27 mouse cellular contexts compared by ENCODE assay signal in genomic region chr2:143306571-143306925, GRCm38 (mm10).
A peak's percentile ranks its signal among the peaks of the same experiment; 100 is the strongest.
DNase-seq lines count a peak whose midpoint lies in the region; ATAC-seq lines count a peak whose summit lies in the region.
"Had no signal": no experiment of that assay in that cellular context is flagged by ENCODE, and none has a peak within 500 bp of the region (broad histone marks: within the 10 kb centered on the region; RNA-seq: fewer than 3 reads in every experiment).

No protein-coding gene starts in this region.

- no peaks in the 10 kb centered on the region for H3K9me3 ChIP-seq in hindbrain, embryonic 13.5 days
- no peaks in the 10 kb centered on the region for H3K9me3 ChIP-seq in hindbrain, embryonic 11.5 days (ENCODE audit: control insufficient read depth, low read length)
- no peaks in the 10 kb centered on the region for H3K9me3 ChIP-seq in neural tube, embryonic 13.5 days
- no peaks in the 10 kb centered on the region for H3K9me3 ChIP-seq in midbrain, embryonic 15.5 days
- H3K9me3 ChIP-seq: embryonic facial prominence, embryonic 13.5 days; heart, embryonic 10.5 days; heart, embryonic 15.5 days; limb, embryonic 12.5 days; liver, embryonic 15.5 days; lung, embryonic 15.5 days; midbrain, embryonic 12.5 days had no signal

- H3K4me2 ChIP-seq in hindbrain, embryonic 13.5 days, result no peak overlapping the region
- H3K4me2 ChIP-seq in hindbrain, embryonic 11.5 days (replicated peaks; ENCODE audit: low read depth, low read length), result no peak overlapping the region
- H3K4me2 ChIP-seq in neural tube, embryonic 13.5 days, result no peak overlapping the region
- H3K4me2 ChIP-seq in midbrain, embryonic 15.5 days, result no peak overlapping the region
- H3K4me2 ChIP-seq: embryonic facial prominence, embryonic 13.5 days; heart, embryonic 15.5 days; limb, embryonic 12.5 days; liver, embryonic 15.5 days; lung, embryonic 15.5 days; midbrain, embryonic 12.5 days had no signal

- no peak for ATAC-seq in hindbrain, embryonic 13.5 days (ENCODE audit: low FRiP score)
- ATAC-seq in hindbrain, embryonic 11.5 days (ENCODE audit: low FRiP score), result no peak
- ATAC-seq in neural tube, embryonic 13.5 days (ENCODE audit: low read depth), result peak; percentile 44; the same call in 1 of the 2 replicates
- peak; percentile 65 for ATAC-seq in midbrain, embryonic 15.5 days (replicated peaks)
- ATAC-seq: CD4-positive, CD25-positive, alpha-beta regulatory T cell, adult 4 months; intestine, postnatal 0 days had no signal

- 76% methylated on average over 2 of the region's 2 CpGs for WGBS in hindbrain, embryonic 13.5 days
- 74% methylated on average over 2 of the region's 2 CpGs for WGBS in hindbrain, embryonic 11.5 days
- 80% methylated on average over 2 of the region's 2 CpGs for WGBS in neural tube, embryonic 13.5 days
- 72% methylated on average over 2 of the region's 2 CpGs for WGBS in midbrain, embryonic 15.5 days

- no peak overlapping the region for H3K9ac ChIP-seq in hindbrain, embryonic 13.5 days
- no peak overlapping the region for H3K9ac ChIP-seq in hindbrain, embryonic 11.5 days (ENCODE audit: low read depth, low read length)
- H3K9ac ChIP-seq in neural tube, embryonic 13.5 days, result no peak overlapping the region
- no peak overlapping the region for H3K9ac ChIP-seq in midbrain, embryonic 15.5 days
- H3K9ac ChIP-seq: embryonic facial prominence, embryonic 13.5 days; heart, embryonic 15.5 days; limb, embryonic 12.5 days; liver, embryonic 15.5 days; lung, embryonic 15.5 days; midbrain, embryonic 12.5 days had no signal

- H3K27me3 ChIP-seq in hindbrain, embryonic 13.5 days, result no peaks in the 10 kb centered on the region
- no peaks in the 10 kb centered on the region for H3K27me3 ChIP-seq in hindbrain, embryonic 11.5 days (ENCODE audit: control insufficient read depth, insufficient read depth, low read length)
- no peaks in the 10 kb centered on the region for H3K27me3 ChIP-seq in neural tube, embryonic 13.5 days
- no peaks in the 10 kb centered on the region for H3K27me3 ChIP-seq in midbrain, embryonic 15.5 days (replicated peaks)
- H3K27me3 ChIP-seq: embryonic facial prominence, embryonic 13.5 days; heart, embryonic 15.5 days; limb, embryonic 12.5 days; liver, embryonic 15.5 days; lung, embryonic 15.5 days; midbrain, embryonic 12.5 days had no signal

- H3K36me3 ChIP-seq in hindbrain, embryonic 13.5 days, result no peaks in the 10 kb centered on the region
- H3K36me3 ChIP-seq in hindbrain, embryonic 11.5 days (ENCODE audit: control insufficient read depth, insufficient read depth, low read length), result no peaks in the 10 kb centered on the region
- no peaks in the 10 kb centered on the region for H3K36me3 ChIP-seq in neural tube, embryonic 13.5 days
- H3K36me3 ChIP-seq in midbrain, embryonic 15.5 days (replicated peaks), result no peaks in the 10 kb centered on the region
- H3K36me3 ChIP-seq: embryonic facial prominence, embryonic 13.5 days; heart, embryonic 10.5 days; heart, embryonic 15.5 days; limb, embryonic 12.5 days; liver, embryonic 15.5 days; lung, embryonic 15.5 days; midbrain, embryonic 12.5 days had no signal

- H3K4me1 ChIP-seq in hindbrain, embryonic 13.5 days (replicated peaks), result 0 out of 2 replicates have a peak, but pooled peaks cover 8% of the 10 kb centered on the region
- no peaks in the 10 kb centered on the region for H3K4me1 ChIP-seq in hindbrain, embryonic 11.5 days (replicated peaks; ENCODE audit: control insufficient read depth, insufficient read depth, low read length)
- peaks cover 7% of the 10 kb centered on the region for H3K4me1 ChIP-seq in neural tube, embryonic 13.5 days (replicated peaks)
- peaks cover 12% of the 10 kb centered on the region for H3K4me1 ChIP-seq in midbrain, embryonic 15.5 days
- H3K4me1 ChIP-seq: embryonic facial prominence, embryonic 13.5 days; heart, embryonic 10.5 days; heart, embryonic 15.5 days; limb, embryonic 12.5 days; liver, embryonic 15.5 days; lung, embryonic 15.5 days; midbrain, embryonic 12.5 days had no signal

- H3K27ac ChIP-seq in hindbrain, embryonic 13.5 days, result peak overlapping the region; percentile 60; the same call in 1 of the 2 replicates
- H3K27ac ChIP-seq in hindbrain, embryonic 11.5 days (ENCODE audit: low read depth, low read length), result no peak overlapping the region
- no peak overlapping the region for H3K27ac ChIP-seq in neural tube, embryonic 13.5 days (replicated peaks)
- peak overlapping the region; percentile 68 for H3K27ac ChIP-seq in midbrain, embryonic 15.5 days
- H3K27ac ChIP-seq: embryonic facial prominence, embryonic 13.5 days; heart, embryonic 10.5 days; heart, embryonic 15.5 days; left cerebral cortex, adult 2 months; limb, embryonic 12.5 days; liver, embryonic 15.5 days; lung, embryonic 15.5 days; midbrain, embryonic 12.5 days; stomach, postnatal 0 days had no signal

- H3K4me3 ChIP-seq in hindbrain, embryonic 13.5 days, result no peak overlapping the region
- H3K4me3 ChIP-seq in hindbrain, embryonic 11.5 days (ENCODE audit: low read depth, low read length), result no peak overlapping the region
- H3K4me3 ChIP-seq in neural tube, embryonic 13.5 days, result no peak overlapping the region
- no peak overlapping the region for H3K4me3 ChIP-seq in midbrain, embryonic 15.5 days
- H3K4me3 ChIP-seq: embryonic facial prominence, embryonic 13.5 days; heart, embryonic 10.5 days; heart, embryonic 15.5 days; left cerebral cortex, adult 2 months; limb, embryonic 12.5 days; liver, embryonic 15.5 days; lung, embryonic 15.5 days; midbrain, embryonic 12.5 days; myocyte had no signal

- DNase-seq in hindbrain, embryonic 11.5 days (ENCODE audit: low spot score), result no peak
- DNase-seq in neural tube, embryonic 10.5 days (ENCODE audit: extremely low spot score, low spot score), result no peak
- no peak for DNase-seq in cerebellum, postnatal 36 days
- DNase-seq in thymus, postnatal 4 days, result no peak
- DNase-seq: adrenal gland, postnatal 14 days; cerebellum, adult 11-12 months; cerebellum, adult 9-11 months; gastrocnemius, postnatal 14 days; heart, adult 11 months; kidney, postnatal 25 days; thymus, adult 18-20 months; thymus, postnatal 25 days had no signal

Comparison
In these comparisons a context has a peak if more than half of its experiments do, and no peak if none do; other contexts are left out.
1. H3K27ac ChIP-seq: peak in hindbrain, embryonic 13.5 days (single experiment) and midbrain, embryonic 15.5 days (single experiment); none in hindbrain, embryonic 11.5 days (single experiment) and neural tube, embryonic 13.5 days (single experiment).
2. ATAC-seq: peak in neural tube, embryonic 13.5 days (single experiment) and midbrain, embryonic 15.5 days (single experiment); none in hindbrain, embryonic 13.5 days (single experiment) and hindbrain, embryonic 11.5 days (single experiment).